Mouse (Mus musculus) intestine, postnatal 0 days (tissue): ENCODE results near the gene Selenbp1. TPM values are rescaled to one million over a fixed set of nuclear protein-coding genes. Genes with fewer than 3 reads are reported as not detected.
"Not testable (repeated sequence)": the region's sequence is repeated elsewhere in the genome, so short reads cannot be mapped to it uniquely, and the experiment has no call there.

Experiments
- ATAC-seq: fragments of 200-750 bp; cut with Nextera tagmentation; 2 replicates; pipeline ENCODE4 v1.8.0; 2017; ENCODE audit warnings: mild to moderate bottlenecking, moderate TSS enrichment, moderate library complexity
- H3K27ac ChIP-seq: fragments of 300-500 bp; sonication (generic); 2 replicates; pipeline ENCODE4 v1.5.1; 2014; ENCODE audit warnings: mild to moderate bottlenecking, low read depth, low read length, moderate library complexity
- H3K27me3 ChIP-seq: fragments of 300-500 bp; sonication (generic); replicated peaks from 2 replicates; pipeline ENCODE4 v1.6.1; 2014; ENCODE audit warnings: low read length, mixed read lengths; ENCODE audit not compliant: control insufficient read depth, insufficient read depth
- H3K36me3 ChIP-seq: fragments of 300-500 bp; sonication (generic); 2 replicates; pipeline ENCODE4 v1.6.1; 2014; ENCODE audit warnings: mild to moderate bottlenecking, moderate library complexity; ENCODE audit not compliant: control insufficient read depth, insufficient read depth
- H3K4me1 ChIP-seq: fragments of 300-500 bp; sonication (generic); replicated peaks from 2 replicates; pipeline ENCODE4 v1.6.1; 2014; ENCODE audit warnings: antibody characterized with exemption, low read length, mixed read lengths; ENCODE audit not compliant: control insufficient read depth, insufficient read depth
- H3K4me2 ChIP-seq: fragments of 300-500 bp; sonication (generic); replicated peaks from 2 replicates; pipeline ENCODE4 v1.6.1; 2014; ENCODE audit warnings: low read depth, mild to moderate bottlenecking, moderate library complexity
- H3K4me3 ChIP-seq: fragments of 300-500 bp; sonication (generic); 2 replicates; pipeline ENCODE4 v1.5.1; 2014; ENCODE audit warnings: low read depth, low read length
- H3K9ac ChIP-seq: fragments of 300-500 bp; sonication (generic); 2 replicates; pipeline ENCODE4 v1.6.1; 2014; ENCODE audit warnings: mild to moderate bottlenecking, low read depth, low read length
- H3K9me3 ChIP-seq: fragments of 300-500 bp; sonication (generic); 2 replicates; pipeline ENCODE4 v1.6.1; 2016; ENCODE audit warnings: mixed run types; ENCODE audit not compliant: control insufficient read depth
- CTCF ChIP-seq: sonication (generic); IDR thresholded peaks from 2 replicates; pipeline ENCODE4 v1.5.1; 2016; ENCODE audit warnings: low read depth, mild to moderate bottlenecking, control low read depth, antibody characterized with exemption, moderate library complexity
- WGBS: fragments of 180-500 bp; shearing (Covaris S2); extraction: QIAGEN DNeasy Blood & Tissue Kit; methylation state at CpG from one replicate; pipeline ENCODE4 v1.1.7; 2014; 5-methylcytosine and 5-hydroxymethylcytosine counted together
- polyA plus RNA-seq: library from polyadenylated mRNA; unstranded; fragments of >200 nt; fragmentation: Nextera tagmentation; extraction: Ambion mirVana; gene quantifications from 2 replicates; pipeline ENCODE4 v1.2.1, GENCODE M21; 2015

Gene Selenbp1
- polyA plus RNA-seq, 1 experiment from 2014 or later = 71.6 TPM

- not testable (repeated sequence) for H3K4me1 ChIP-seq, H3K27ac ChIP-seq, H3K9me3 ChIP-seq, H3K27me3 ChIP-seq, ATAC-seq, H3K9ac ChIP-seq, H3K4me3 ChIP-seq
- H3K36me3 ChIP-seq = peaks cover 11% of the 10 kb centered on the region; the same call in 1 of the 2 replicates
- H3K4me2 ChIP-seq = peak overlapping the region; percentile 21; the same call in 1 of the 2 replicates
- WGBS = 88% methylated on average over 3 of the region's 3 CpGs
Measured at GRCm38 (mm10) chr3:94934564-94934963, 1.7 kb downstream of the Selenbp1 start.

- WGBS = 75% methylated on average over 3 of the region's 3 CpGs
- not testable (repeated sequence) for H3K4me2 ChIP-seq, H3K27me3 ChIP-seq, H3K9me3 ChIP-seq, H3K27ac ChIP-seq, H3K4me3 ChIP-seq, H3K4me1 ChIP-seq, H3K9ac ChIP-seq, ATAC-seq
- peaks cover 11% of the 10 kb centered on the region for H3K36me3 ChIP-seq
Measured at GRCm38 (mm10) chr3:94935332-94935731, 2.5 kb downstream of the Selenbp1 start.

- 81% methylated on average over 5 of the region's 5 CpGs for WGBS
Measured at GRCm38 (mm10) chr3:94936147-94936546, 3.3 kb downstream of the Selenbp1 start.

GRCm38 (mm10) chr3:94937194-94937593 lies 4.3 kb downstream of the Selenbp1 start:
- 92% methylated on average over 6 of the region's 7 CpGs for WGBS
- not testable (repeated sequence) for H3K27ac ChIP-seq, H3K9ac ChIP-seq, H3K9me3 ChIP-seq, H3K27me3 ChIP-seq, H3K4me2 ChIP-seq, ATAC-seq, H3K4me1 ChIP-seq, H3K4me3 ChIP-seq
- H3K36me3 ChIP-seq = peaks cover 11% of the 10 kb centered on the region

More at GRCm38 (mm10) chr3:94936147-94936546, 3.3 kb downstream of the Selenbp1 start:
- H3K9me3 ChIP-seq, ATAC-seq, H3K4me2 ChIP-seq, H3K27ac ChIP-seq, H3K9ac ChIP-seq, H3K4me1 ChIP-seq, H3K27me3 ChIP-seq, H3K4me3 ChIP-seq: not testable (repeated sequence)
- H3K36me3 ChIP-seq = peaks cover 11% of the 10 kb centered on the region

- H3K4me1 ChIP-seq, H3K27ac ChIP-seq, H3K4me3 ChIP-seq, H3K4me2 ChIP-seq, H3K9ac ChIP-seq, H3K9me3 ChIP-seq, H3K27me3 ChIP-seq, ATAC-seq: not testable (repeated sequence)
- H3K36me3 ChIP-seq = peaks cover 11% of the 10 kb centered on the region
- 64% methylated on average over 9 of the region's 9 CpGs for WGBS
Measured at GRCm38 (mm10) chr3:94940033-94940432, 7.2 kb downstream of the Selenbp1 start.

GRCm38 (mm10) chr3:94942211-94942967 lies 9.5 kb downstream of the Selenbp1 start:
- ATAC-seq, H3K9ac ChIP-seq, H3K27me3 ChIP-seq, H3K4me1 ChIP-seq, H3K4me2 ChIP-seq, H3K4me3 ChIP-seq, H3K27ac ChIP-seq, H3K9me3 ChIP-seq: not testable (repeated sequence)
- peaks cover 11% of the 10 kb centered on the region for H3K36me3 ChIP-seq
- WGBS = 67% methylated on average over 8 of the region's 9 CpGs

- H3K27me3 ChIP-seq = not testable (repeated sequence)
Measured at GRCm38 (mm10) chr3:94943706-94944105, 10.8 kb downstream of the Selenbp1 start.

More at GRCm38 (mm10) chr3:94943706-94944105, 10.8 kb downstream of the Selenbp1 start:
- H3K9ac ChIP-seq, H3K4me3 ChIP-seq, H3K4me2 ChIP-seq, ATAC-seq, H3K4me1 ChIP-seq, H3K36me3 ChIP-seq, H3K27ac ChIP-seq, H3K9me3 ChIP-seq: not testable (repeated sequence)
- WGBS = 29% methylated on average over 4 of the region's 4 CpGs
- peak; percentile 68 for TF ChIP-seq CTCF
